Mouse (Mus musculus) olfactory bulb, adult 2 months (tissue): ENCODE measurements around the gene Rsrc1. TPM values are rescaled to one million over a fixed set of nuclear protein-coding genes. Genes with fewer than 3 reads are reported as not detected.

Experiments
- H3K27ac ChIP-seq: fragments of 200-500 bp; 2 replicates; pipeline ENCODE4 v1.5.1; 2012; ENCODE audit warnings: low read depth, low read length; ENCODE audit not compliant: insufficient read depth
- H3K4me1 ChIP-seq: fragments of 200-500 bp; 2 replicates; pipeline ENCODE4 v1.6.1; 2012; ENCODE audit warnings: low read length; ENCODE audit not compliant: control insufficient read depth, insufficient read depth
- H3K4me3 ChIP-seq: fragments of 200-500 bp; 2 replicates; pipeline ENCODE4 v1.5.1; 2012; ENCODE audit warnings: mild to moderate bottlenecking, low read depth, low read length, moderate library complexity; ENCODE audit not compliant: insufficient read depth
- CTCF ChIP-seq: fragments of 200-500 bp; IDR thresholded peaks from 2 replicates; pipeline ENCODE4 v1.5.1; 2012; ENCODE audit warnings: low read depth, mild to moderate bottlenecking, low read length, moderate library complexity; ENCODE audit not compliant: insufficient read depth
- POLR2A ChIP-seq: fragments of 200-500 bp; IDR thresholded peaks from 2 replicates; pipeline ENCODE4 v1.6.1; 2012; ENCODE audit warnings: mild to moderate bottlenecking, low read depth, low read length, moderate library complexity; ENCODE audit not compliant: insufficient read depth
- WGBS: fragments of 180-500 bp; shearing (Covaris S2); methylation state at CpG from one replicate; pipeline ENCODE4 v1.1.7; 2018; 5-methylcytosine and 5-hydroxymethylcytosine counted together
- polyA plus RNA-seq: library from polyadenylated mRNA; stranded (reverse); fragments of >200 nt; gene quantifications from 2 replicates; pipeline ENCODE4 v1.2.4, GENCODE M21; 2012; ENCODE audit warnings: low replicate concordance; ENCODE audit not compliant: missing spikeins, insufficient read depth, insufficient read length

Gene Rsrc1
- polyA plus RNA-seq, 1 experiment: not detected

GRCm38 (mm10) chr3:67372781-67373180 lies 391.6 kb downstream of the Rsrc1 start:
- H3K27ac ChIP-seq: no peak overlapping the region
- 48% methylated on average over 5 of the region's 5 CpGs for WGBS
- no peak for TF ChIP-seq CTCF
- no peak for TF ChIP-seq POLR2A
- H3K4me1 ChIP-seq: peaks cover 5% of the 10 kb centered on the region; the same call in 1 of the 2 replicates
- H3K4me3 ChIP-seq: no peak overlapping the region

- H3K4me3 ChIP-seq: peak within 1 kb of the TSS; percentile 64
- TF ChIP-seq POLR2A (0 out of 2 replicates have a peak, but pooled peaks have one; percentile 24), CTCF (no peak; the same call in 1 of the 2 replicates)
- under 1% methylated on average over 35 of the region's 35 CpGs for WGBS
- peaks cover 5% of the 10 kb centered on the region; the same call in 1 of the 2 replicates for H3K4me1 ChIP-seq
- no peak within 1 kb of the TSS for H3K27ac ChIP-seq
These were observed 392.7 kb downstream of the Rsrc1 start, which contains the start of gene Mlf1 for GRCm38 (mm10) chr3:67373872-67374271. Mlf1 (plus strand) TSS chr3:67374097.

GRCm38 (mm10) chr3:67374360-67374778 lies 393.2 kb downstream of the Rsrc1 start:
- H3K4me1 ChIP-seq: peaks cover 5% of the 10 kb centered on the region; the same call in 1 of the 2 replicates
- TF ChIP-seq POLR2A (no peak), CTCF (no peak)
- peak overlapping the region; percentile 64 for H3K4me3 ChIP-seq
- no peak overlapping the region for H3K27ac ChIP-seq
- WGBS: 35% methylated on average over 7 of the region's 7 CpGs

- Histone ChIP-seq H3K4me1 (peaks cover 5% of the 10 kb centered on the region; the same call in 1 of the 2 replicates), H3K4me3 (peak within 1 kb of the TSS; percentile 64), H3K27ac (no peak within 1 kb of the TSS)
- 41% methylated on average over 3 of the region's 3 CpGs for WGBS
- no peak for TF ChIP-seq POLR2A
- no peak for TF ChIP-seq CTCF
These were observed 393.9 kb downstream of the Rsrc1 start, which contains the start of gene Gm17402 for GRCm38 (mm10) chr3:67375063-67375462. Gm17402 (minus strand) TSS chr3:67375163.

GRCm38 (mm10) chr3:67378215-67378614 lies 397.0 kb downstream of the Rsrc1 start:
- no peak overlapping the region for H3K4me3 ChIP-seq
- H3K4me1 ChIP-seq: peaks cover 5% of the 10 kb centered on the region; the same call in 1 of the 2 replicates
- TF ChIP-seq CTCF (no peak), POLR2A (no peak)
- H3K27ac ChIP-seq: no peak overlapping the region

Other genes starting within 250 kb of the Rsrc1 start
- gene Shox2, start 381 bp downstream of the Rsrc1 start, polyA plus RNA-seq: not detected in 2 replicates